Comparison of ENCODE assay signal across 12 mouse cellular contexts in genomic region chr4:136665068-136665467, GRCm38 (mm10). TPM values are rescaled to one million over a fixed set of nuclear protein-coding genes. Genes with fewer than 3 reads are reported as not detected.
DNase-seq lines count a peak whose midpoint lies in the region; ATAC-seq and TF ChIP-seq lines count a peak whose summit lies in the region.
"Had no signal": no experiment of that assay in that cellular context is flagged by ENCODE, and none has a peak within 500 bp of the region (broad histone marks: within the 10 kb centered on the region; RNA-seq: fewer than 3 reads in every experiment).

No protein-coding gene starts in this region.

- H3K36me3 ChIP-seq in neural tube, embryonic 13.5 days = peaks cover 65% of the 10 kb centered on the region
- peaks cover 11% of the 10 kb centered on the region for H3K36me3 ChIP-seq in hindbrain, embryonic 16.5 days (ENCODE audit: control insufficient read depth, insufficient read depth, low read length)
- peaks cover 29% of the 10 kb centered on the region; the same call in 1 of the 2 replicates for H3K36me3 ChIP-seq in intestine, postnatal 0 days (ENCODE audit: control insufficient read depth, insufficient read depth)

- no peaks in the 10 kb centered on the region for H3K27me3 ChIP-seq in neural tube, embryonic 13.5 days
- H3K27me3 ChIP-seq in hindbrain, embryonic 16.5 days (replicated peaks; ENCODE audit: control insufficient read depth, insufficient read depth, low read length) = no peaks in the 10 kb centered on the region
- no peaks in the 10 kb centered on the region for H3K27me3 ChIP-seq in intestine, postnatal 0 days (replicated peaks; ENCODE audit: control insufficient read depth, insufficient read depth, low read length)

- no peak overlapping the region for H3K4me3 ChIP-seq in neural tube, embryonic 13.5 days
- H3K4me3 ChIP-seq in hindbrain, embryonic 16.5 days (ENCODE audit: low read length) = no peak overlapping the region
- no peak overlapping the region for H3K4me3 ChIP-seq in intestine, postnatal 0 days (ENCODE audit: low read depth, low read length)

- 43% methylated on average over 9 of the region's 9 CpGs for WGBS in neural tube, embryonic 13.5 days
- WGBS in hindbrain, embryonic 16.5 days = 25% methylated on average over 9 of the region's 9 CpGs
- 77% methylated on average over 9 of the region's 9 CpGs for WGBS in intestine, postnatal 0 days

- no peaks in the 10 kb centered on the region for H3K9me3 ChIP-seq in neural tube, embryonic 13.5 days
- H3K9me3 ChIP-seq in hindbrain, embryonic 16.5 days (ENCODE audit: control insufficient read depth, low read length) = no peaks in the 10 kb centered on the region
- no peaks in the 10 kb centered on the region for H3K9me3 ChIP-seq in intestine, postnatal 0 days (ENCODE audit: control insufficient read depth)

- H3K9ac ChIP-seq in neural tube, embryonic 13.5 days = no peak overlapping the region
- H3K9ac ChIP-seq in hindbrain, embryonic 16.5 days (ENCODE audit: low read depth, low read length) = no peak overlapping the region
- H3K9ac ChIP-seq in intestine, postnatal 0 days (ENCODE audit: low read depth, low read length) = no peak overlapping the region

- no peak for TF ChIP-seq CTCF in intestine, postnatal 0 days (IDR thresholded peaks at IDR 0.05; ENCODE audit: low read depth)

- ATAC-seq in neural tube, embryonic 13.5 days (ENCODE audit: low read depth) = peak; percentile 47; the same call in 1 of the 2 replicates
- ATAC-seq in hindbrain, embryonic 16.5 days = peak; percentile 77
- peak; percentile 43 for ATAC-seq in megakaryocyte-erythroid progenitor cell, adult 5-6 weeks (replicated peaks; ENCODE audit: low FRiP score, low TSS enrichment, poor library complexity, severe bottlenecking)
- ATAC-seq in CD4-positive, CD25-positive, alpha-beta regulatory T cell, adult 4 months = no peak
- ATAC-seq in monocyte, adult 5-6 weeks (replicated peaks; ENCODE audit: insufficient number of reproducible peaks, low FRiP score, low TSS enrichment, poor library complexity, severe bottlenecking) = no peak
- ATAC-seq in intestine, postnatal 0 days = no peak

- H3K4me2 ChIP-seq in neural tube, embryonic 13.5 days = no peak overlapping the region
- H3K4me2 ChIP-seq in hindbrain, embryonic 16.5 days (ENCODE audit: low read length) = no peak overlapping the region
- no peak overlapping the region for H3K4me2 ChIP-seq in intestine, postnatal 0 days (replicated peaks; ENCODE audit: low read depth)
- H3K4me2 ChIP-seq: liver, embryonic 11.5 days had no signal

- no peaks in the 10 kb centered on the region for H3K4me1 ChIP-seq in neural tube, embryonic 13.5 days (replicated peaks)
- no peaks in the 10 kb centered on the region for H3K4me1 ChIP-seq in hindbrain, embryonic 16.5 days (ENCODE audit: control insufficient read depth, insufficient read depth, low read depth, low read length)
- H3K4me1 ChIP-seq in intestine, postnatal 0 days (replicated peaks; ENCODE audit: control insufficient read depth, insufficient read depth, low read length) = no peaks in the 10 kb centered on the region

- DNase-seq in neural tube, embryonic 10.5 days (ENCODE audit: extremely low spot score, low spot score) = no peak
- no peak for DNase-seq in adrenal gland, postnatal 25 days
- DNase-seq: embryo, embryonic 11 days; kidney, postnatal 14 days had no signal

- H3K27ac ChIP-seq in neural tube, embryonic 13.5 days (replicated peaks) = peak overlapping the region; percentile 66
- peak overlapping the region; percentile 19; the same call in 1 of the 2 replicates for H3K27ac ChIP-seq in hindbrain, embryonic 16.5 days (ENCODE audit: low read depth, low read length)
- H3K27ac ChIP-seq in intestine, postnatal 0 days (ENCODE audit: low read depth, low read length) = no peak overlapping the region

RNA-seq across cellular contexts. Expression of gene Lactbl1, which starts 42.6 kb away (rescaled TPM):
- polyA plus RNA-seq in neural tube, embryonic 13.5 days (2015; fragmentation: Nextera tagmentation; extraction: Ambion mirVana) = 0.10 TPM in 1 of 2 replicates, not detected in the other
- polyA plus RNA-seq in hindbrain, embryonic 16.5 days (2015; fragmentation: Nextera tagmentation; extraction: Ambion mirVana) = 0.05 and 0.06 TPM in 2 replicates
- 0.44 TPM in 1 of 2 replicates, not detected in the other for total RNA-seq in megakaryocyte-erythroid progenitor cell, adult 5-6 weeks (2014; fragmentation: Nextera tagmentation)
- 0.27 TPM in 1 of 2 replicates, not detected in the other for total RNA-seq in megakaryocyte-erythroid progenitor cell, adult 5-6 weeks (2017)
- under 1 TPM in 1 of 2 experiments, not detected in 1; 0.17 TPM for polyA plus RNA-seq in CD4-positive, CD25-positive, alpha-beta regulatory T cell, adult 4 months (2017; shearing (Covaris generic))
- total RNA-seq in monocyte, adult 5-6 weeks (2017) = not detected in 3 replicates
- not detected in 2 replicates for polyA plus RNA-seq in intestine, postnatal 0 days (2015; fragmentation: Nextera tagmentation; extraction: Ambion mirVana)
- total RNA-seq in adrenal gland, postnatal 25 days (2021) = not detected in 2 replicates
- polyA plus RNA-seq: heart, postnatal 0 days; liver, embryonic 11.5 days had no signal

RNA-seq across cellular contexts. Expression of gene Tex46, which starts 54.8 kb away (rescaled TPM):
- not detected in 2 replicates for polyA plus RNA-seq in neural tube, embryonic 13.5 days (2015; fragmentation: Nextera tagmentation; extraction: Ambion mirVana)
- polyA plus RNA-seq in hindbrain, embryonic 16.5 days (2015; fragmentation: Nextera tagmentation; extraction: Ambion mirVana) = not detected in 2 replicates
- not detected in 2 replicates for total RNA-seq in megakaryocyte-erythroid progenitor cell, adult 5-6 weeks (2014; fragmentation: Nextera tagmentation)
- total RNA-seq in megakaryocyte-erythroid progenitor cell, adult 5-6 weeks (2017) = not detected in 2 replicates
- not detected for polyA plus RNA-seq in CD4-positive, CD25-positive, alpha-beta regulatory T cell, adult 4 months (2017; shearing (Covaris generic))
- not detected in 3 replicates for total RNA-seq in monocyte, adult 5-6 weeks (2017)
- not detected in 2 replicates for polyA plus RNA-seq in intestine, postnatal 0 days (2015; fragmentation: Nextera tagmentation; extraction: Ambion mirVana)
- total RNA-seq in adrenal gland, postnatal 25 days (2021) = not detected in 2 replicates
- polyA plus RNA-seq: heart, postnatal 0 days; liver, embryonic 11.5 days had no signal

Comparison
In these comparisons a context has a peak if more than half of its experiments do, and no peak if none do; other contexts are left out.
1. ATAC-seq: peak in neural tube, embryonic 13.5 days (single experiment), hindbrain, embryonic 16.5 days (single experiment) and megakaryocyte-erythroid progenitor cell, adult 5-6 weeks (single experiment); none in CD4-positive, CD25-positive, alpha-beta regulatory T cell, adult 4 months (single experiment), monocyte, adult 5-6 weeks (single experiment) and intestine, postnatal 0 days (single experiment).